Mouse (Mus musculus): ENCODE data around the gene Acot12. TPM values are rescaled to one million over a fixed set of nuclear protein-coding genes. Genes with fewer than 3 reads are reported as not detected.

Acot12 gene
- not detected for total RNA-seq (2021)
- long read RNA-seq, experiment 1, result 0 reads
- long read RNA-seq, experiment 2, result 0 reads

DNA sequence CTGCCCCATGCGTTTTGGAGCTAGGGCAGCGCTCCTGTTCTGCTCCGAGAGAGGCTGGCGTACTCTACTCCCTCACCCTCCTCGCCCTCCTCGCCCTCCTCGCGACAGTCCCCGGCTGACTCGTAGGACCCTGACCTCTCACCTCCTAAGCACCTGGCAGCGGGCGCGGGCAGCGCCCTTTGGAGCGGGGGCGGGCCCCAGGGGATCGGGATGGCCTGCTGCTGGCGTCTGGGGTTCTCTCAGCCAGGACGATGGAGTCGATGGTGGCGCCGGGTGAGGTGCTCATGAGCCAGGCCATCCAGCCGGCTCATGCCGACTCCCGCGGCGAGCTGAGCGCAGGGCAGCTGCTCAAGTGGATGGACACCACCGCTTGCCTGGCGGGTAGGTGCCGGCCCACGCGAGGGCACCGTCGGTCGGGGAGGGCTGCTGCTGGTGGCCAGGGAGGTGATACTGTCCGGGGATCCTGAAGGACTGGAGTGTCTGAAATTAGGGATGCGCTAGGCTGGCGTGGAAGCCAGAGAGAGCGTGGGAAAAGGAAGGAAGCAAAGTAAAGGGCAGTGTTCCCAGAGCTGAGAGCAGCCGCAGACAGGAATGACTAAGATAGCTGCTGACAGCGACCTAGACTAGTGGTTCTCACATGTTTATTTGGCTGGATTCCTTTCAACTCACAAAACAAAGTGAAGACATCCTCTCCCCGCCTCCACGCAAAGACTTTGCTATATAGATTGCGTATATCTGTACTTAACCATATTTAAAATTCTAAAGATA, at the start of gene Acot12:
TSS of gene Acot12 (plus strand) at position 233 of the 768 bp plus-strand sequence.
- peak; percentile 10 for DNase-seq

DNA sequence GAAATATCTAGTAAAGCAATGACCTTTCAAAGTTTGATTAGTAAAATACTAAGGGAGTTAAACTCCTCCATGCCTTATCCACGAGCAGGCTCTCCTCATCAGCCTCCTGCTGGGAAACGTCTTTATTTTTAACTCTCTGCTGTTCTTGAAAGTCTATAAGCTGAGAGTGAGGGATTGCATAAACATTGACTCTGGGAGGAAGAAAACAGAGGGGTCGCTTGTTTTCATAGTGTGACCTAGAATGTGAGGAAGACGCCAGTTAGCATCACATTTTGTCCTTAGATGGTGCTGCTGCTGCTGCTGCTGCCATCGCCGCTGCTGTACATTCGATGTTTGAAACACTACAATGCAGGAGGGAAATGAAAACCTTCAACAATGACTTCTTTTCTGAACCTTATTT, 47.7 kb upstream of the Acot12 start:
- no peak for DNase-seq

DNA sequence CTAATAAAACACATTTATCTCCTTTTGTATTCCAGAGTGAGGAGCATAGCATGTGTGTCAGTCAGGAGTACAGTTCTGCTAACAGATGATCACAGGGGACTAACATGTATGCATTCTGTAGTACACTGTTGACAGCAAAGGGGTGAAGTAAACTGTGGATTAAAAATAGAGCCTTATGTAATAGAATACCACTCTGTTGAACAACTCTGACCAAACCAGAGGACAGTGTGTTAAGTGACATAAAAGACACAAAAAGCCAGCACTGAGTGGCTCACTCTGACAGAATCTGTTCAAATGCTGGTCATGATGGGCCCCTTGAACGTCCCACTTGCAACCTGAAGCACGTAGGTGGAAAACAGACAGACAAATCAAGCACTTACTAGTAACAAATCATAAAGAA, 45.9 kb upstream of the Acot12 start:
- no peak for DNase-seq

DNA sequence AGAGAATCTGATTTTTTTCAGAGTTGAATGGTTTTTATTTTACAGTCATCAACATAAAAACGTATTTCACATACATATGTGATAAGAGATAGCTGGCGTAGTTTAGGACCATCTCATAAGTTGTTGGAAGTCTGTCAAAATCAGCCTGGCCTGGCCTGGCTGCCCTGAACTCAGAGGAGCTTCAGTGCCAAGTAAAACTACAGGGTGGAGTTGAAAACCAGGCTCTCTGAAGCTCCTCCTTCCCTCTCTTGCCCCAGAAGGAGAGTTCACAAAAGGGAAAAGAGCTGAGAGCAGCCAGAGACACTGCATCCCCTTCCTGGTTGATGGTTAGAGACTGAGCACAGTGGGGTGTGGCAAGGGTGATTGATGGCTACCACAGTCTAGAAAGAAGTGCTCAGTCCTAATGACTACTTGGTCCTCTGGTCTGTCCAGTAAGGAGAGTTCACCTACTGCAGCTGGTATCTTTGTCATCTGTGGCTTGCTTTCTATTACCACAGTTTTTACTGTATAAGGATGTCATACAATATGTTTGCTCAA, 45.1 kb upstream of the Acot12 start:
- DNase-seq, result no peak

DNA sequence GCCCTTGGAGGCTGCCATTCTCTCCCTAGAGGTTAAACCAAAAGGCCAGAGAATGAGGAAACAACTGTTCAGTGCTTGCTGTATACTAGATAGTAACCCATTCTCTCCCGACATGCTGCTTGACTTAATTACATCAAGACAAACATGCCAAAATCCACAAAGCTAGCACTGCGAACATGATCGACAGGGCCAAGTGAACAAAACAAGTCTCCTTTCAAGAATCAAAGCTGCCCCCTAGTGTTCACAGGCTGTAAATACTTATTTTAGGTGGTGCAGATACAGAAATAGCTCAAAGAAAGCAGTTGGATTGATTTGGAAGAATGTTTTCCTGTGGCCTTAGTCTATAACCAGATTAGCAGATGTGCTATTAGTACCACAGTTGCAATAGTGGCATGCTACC, 44.3 kb upstream of the Acot12 start:
- no peak for DNase-seq

DNA sequence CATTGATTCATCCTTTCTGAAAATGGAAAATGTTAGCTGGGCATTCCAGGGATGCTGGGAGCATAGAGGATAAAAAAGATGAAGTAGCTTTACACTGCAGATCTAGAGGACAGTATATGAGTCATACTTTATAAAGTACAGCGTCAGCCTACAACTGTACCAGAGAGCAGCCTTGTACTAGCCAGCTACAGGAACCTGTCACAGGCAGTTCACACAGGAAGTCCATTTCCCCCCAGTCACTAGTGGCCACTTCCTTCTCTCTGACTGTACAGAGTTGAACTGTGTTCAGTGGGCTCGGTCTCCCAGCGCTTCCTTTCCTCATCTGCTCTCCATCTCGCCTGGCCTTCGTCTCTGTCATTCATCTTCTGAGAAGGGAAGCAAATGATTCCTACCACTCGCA, 39.0 kb upstream of the Acot12 start:
- no peak for DNase-seq

DNA sequence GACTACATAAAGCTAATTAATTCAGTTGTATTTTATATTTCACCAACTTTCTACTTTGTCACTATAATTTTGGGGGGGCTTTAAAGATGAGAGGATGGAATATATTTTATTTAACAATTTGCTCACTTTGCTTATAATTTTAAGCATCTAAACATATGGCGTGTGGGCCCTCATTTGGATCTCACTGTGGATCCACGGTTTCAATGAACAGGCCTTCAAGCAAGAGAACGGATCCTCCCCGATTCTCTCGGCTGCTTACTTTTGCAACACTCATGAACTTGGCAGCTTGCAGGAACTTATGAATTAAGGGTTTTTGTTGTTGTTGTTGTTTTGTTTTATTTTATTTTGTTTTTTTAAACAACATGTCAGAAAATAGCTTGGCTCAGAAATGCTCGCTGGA, 21.8 kb upstream of the Acot12 start:
- no peak for DNase-seq

DNA sequence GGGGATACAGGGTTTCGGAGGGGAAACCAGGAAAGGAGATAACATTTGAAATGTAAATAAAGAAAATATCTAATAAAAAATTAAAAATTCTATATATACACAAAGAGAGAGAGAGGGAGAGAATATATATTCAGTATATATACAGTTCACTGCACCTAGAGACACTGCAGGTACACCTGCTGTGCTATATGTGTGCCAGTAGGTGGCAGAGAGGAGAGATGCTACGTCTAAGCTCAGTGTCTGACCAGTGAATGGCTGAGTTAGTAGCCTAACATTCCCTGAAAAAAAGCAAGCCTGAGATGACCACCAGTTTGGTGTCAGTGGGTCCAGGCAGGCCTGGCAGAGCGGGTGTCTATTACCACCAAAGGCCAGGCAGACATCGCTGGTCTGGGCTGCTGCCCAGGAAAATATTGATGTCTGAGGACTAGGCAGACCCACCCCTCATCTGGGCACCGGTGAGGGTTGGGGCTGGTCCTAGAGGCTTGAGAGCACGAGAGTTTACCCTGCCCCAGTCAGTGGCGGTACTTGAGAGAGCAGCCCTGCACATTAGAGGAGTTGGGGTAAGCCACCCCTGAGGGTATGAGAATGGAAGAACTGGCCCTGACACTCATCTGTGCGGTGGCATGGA, 18.1 kb upstream of the Acot12 start:
- no peak for DNase-seq

DNA sequence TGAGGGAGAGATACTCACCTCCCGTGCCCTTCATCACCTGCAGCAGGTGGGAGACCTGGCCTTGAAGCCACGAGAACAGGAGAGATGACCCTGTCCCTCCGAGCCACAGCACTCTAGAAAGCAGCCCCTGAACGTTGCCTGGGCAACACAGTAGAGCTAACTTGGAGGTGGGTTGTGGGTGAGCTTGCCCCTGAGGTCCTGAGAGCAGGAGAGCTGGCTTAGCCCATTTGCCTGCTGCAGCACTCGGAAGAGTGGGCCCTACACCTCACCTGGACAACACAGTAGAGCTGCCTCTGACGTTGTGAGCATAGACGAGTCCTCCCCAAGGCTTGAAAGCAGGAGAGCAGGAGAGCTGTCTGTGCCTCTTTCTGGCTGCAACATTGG, 17.6 kb upstream of the Acot12 start:
- DNase-seq, result no peak

DNA sequence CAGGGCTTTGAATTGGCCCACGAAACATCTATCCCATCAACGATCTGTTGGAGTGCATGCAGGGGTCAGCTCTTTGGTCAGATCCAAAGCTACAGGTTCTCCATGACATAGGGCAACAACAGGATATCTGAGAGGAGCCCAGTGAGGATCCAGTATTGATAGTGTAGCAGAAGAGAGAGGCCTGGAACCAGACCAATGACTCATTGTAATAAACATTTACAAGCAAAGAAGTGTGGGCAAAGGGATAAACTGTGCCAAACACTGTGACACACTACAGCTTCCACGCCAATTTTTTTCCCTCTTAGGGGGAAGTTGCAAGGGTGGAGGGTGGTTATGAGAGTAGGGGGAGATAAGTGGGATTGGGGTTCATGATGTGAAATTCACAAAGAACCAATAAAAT, 17.1 kb upstream of the Acot12 start:
- no peak for DNase-seq

DNA sequence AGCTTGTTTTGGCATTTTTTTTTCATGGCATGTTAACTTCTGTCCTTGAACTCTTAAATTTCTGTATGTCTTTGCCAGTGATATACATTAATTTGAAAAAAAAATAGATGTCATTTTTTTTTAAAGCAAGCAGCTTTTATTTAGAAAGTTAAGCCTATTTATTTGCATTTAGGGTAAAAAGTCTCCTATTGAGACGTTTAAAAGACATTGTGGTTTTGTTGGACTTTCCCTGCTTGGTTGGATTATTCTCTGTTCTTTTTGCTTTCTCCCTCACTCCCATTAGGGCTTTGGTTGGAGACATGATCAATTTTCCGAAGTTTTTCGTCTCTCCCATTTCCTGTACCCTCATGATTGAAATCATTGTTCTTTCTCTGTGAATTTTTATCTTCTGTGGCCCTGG, 16.2 kb upstream of the Acot12 start:
- DNase-seq, result no peak

DNA sequence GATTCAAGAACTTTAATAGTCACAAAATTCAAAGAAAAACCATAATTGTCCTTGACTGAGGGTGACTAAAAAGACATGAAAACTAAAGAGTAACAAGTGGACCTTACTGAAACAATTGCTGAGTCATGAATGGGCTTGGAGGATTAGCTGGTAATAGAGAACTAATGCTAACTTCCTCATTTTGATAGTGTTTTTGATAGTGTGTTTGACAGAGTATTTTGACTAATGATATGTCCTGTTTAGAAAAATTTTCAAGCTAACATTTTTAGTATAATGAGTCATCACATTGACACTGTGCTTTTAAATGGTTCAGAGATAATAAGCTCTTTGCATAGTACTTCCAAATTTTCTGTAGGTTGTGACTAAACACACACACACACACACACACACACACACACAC, 13.4 kb upstream of the Acot12 start:
- no peak for DNase-seq

DNA sequence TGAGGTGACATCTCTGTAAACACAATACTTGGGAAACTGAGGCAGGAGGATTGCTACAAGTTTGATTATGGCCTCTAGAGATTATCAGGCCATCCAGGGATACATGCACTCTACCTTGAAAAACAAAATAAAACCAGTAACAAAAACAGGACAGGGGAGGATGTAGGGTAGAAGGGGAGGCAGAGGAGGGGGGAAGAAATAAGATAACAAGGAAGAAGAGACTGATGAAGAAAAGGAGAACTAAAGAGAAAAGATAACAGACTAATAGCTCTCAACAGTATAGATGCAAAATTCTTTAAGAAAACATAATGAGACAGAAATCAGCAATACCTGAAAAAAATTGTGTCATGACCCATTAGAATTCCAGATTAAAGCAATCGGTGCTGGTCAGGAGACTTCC, 4.1 kb upstream of the Acot12 start:
- no peak for DNase-seq

DNA sequence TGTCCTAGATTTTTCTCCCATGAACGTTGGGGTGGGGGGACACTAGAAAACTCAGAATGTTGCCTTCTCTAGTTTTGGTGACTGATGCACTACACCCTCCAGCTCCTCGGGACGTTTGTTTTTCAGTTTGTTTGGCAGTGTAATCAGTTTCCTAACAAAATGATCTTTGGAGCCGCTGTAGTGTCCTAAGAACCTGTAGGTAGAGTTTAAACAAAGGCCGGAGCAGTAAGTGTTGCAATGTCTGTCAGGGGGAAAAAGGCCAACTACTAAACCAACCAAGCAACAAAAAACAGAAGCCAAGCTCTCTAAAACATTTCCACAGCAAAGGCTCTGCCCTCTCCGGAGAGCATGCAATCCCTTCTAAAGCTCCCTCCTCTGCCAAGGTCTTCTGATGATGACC, 461 bp upstream of the Acot12 start:
- no peak for DNase-seq

DNA sequence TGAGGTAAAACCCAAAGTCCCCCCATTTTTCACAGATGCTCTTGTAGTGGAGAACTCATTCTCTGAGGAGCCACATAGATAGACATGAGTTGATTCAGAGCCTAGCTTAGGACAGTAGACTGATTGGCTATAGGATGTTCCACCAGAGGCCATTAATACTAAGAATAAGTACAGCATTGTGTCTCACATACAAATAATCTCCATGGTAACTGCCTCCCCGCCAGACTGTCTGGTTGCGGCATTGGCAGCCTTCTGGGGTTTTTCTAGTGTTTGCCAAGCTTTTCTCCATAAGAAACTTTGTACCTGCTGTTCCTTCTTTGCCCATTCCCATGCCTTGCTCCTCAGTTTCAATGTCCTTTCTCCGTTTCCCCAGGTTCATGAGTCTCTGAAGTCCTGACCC, 1.9 kb downstream of the Acot12 start:
- DNase-seq, result no peak

DNA sequence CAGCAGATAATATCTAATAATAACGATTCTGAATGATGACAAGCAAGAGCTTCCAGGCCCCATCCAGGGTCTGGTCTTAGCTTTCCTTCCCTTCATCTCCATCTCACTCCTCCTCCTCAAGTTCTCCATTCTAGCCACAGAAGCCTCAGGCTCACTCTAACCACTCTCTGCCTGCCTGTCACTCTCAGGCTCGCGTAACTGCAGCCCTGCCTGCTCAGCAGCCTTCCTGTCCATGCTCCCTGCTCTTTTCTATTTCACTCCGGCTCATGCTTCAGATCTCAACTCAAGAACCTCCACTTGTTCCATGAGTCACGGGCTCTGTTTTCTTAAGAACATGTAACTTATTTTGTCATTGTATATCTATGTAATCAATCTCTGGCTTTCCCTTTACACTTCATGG, 5.2 kb downstream of the Acot12 start:
- no peak for DNase-seq

DNA sequence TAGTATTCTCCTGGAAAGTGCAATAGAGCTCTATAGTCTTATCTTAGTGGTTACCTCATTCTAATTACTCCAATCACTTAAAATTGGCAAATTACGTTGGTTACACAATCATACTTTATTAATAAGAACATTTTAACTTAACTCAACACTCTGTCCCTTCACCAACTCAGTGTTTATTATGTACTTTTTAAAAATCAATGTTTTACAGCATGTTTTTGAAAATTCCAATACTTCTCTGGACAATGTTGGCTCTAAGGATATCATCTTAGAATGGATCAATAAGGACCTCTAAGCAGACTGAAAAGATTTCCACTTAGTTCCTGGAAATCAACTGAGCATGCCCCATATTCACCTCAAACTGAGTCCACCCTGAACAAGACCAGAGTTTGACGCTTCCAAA, 7.1 kb downstream of the Acot12 start:
- DNase-seq, result no peak

DNA sequence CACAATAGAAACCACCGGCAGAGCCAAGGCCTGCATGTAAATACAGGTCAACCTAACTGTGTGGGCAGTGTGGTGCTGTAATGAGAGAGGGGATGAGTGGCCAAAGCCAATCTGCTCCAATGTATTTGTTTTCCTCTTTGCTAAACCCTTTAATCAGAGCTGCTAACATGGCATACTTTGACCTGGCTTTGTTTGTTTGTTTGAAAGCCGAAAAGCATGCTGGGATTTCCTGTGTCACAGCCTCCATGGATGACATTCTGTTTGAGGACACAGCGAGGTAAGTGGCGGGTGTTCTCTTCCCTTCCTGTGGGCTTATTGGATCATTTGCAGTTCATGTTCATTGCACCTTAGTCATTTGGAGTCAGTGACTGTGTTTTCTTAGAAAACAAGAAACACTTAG, 8.7 kb downstream of the Acot12 start:
- DNase-seq, result no peak

DNA sequence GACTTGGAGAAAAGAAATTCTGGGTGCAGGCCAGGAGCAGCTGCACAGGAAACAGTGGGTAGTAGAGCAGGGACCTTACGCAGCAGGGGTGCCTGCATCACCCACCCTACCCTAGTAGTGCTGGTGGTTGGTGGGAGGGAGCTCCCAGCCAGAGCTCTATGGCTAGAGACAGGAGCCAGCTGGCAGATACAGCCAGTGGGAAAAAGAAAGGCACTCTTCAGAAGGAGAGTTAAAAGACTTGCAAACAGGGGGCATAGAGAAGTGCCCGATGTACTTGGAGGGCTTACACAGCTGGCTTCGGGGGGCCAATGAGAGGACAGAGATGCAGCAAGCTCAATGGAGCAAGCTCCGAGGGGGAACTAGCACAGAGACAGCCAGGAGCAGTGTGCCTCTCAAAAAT, 12.4 kb downstream of the Acot12 start:
- no peak for DNase-seq

DNA sequence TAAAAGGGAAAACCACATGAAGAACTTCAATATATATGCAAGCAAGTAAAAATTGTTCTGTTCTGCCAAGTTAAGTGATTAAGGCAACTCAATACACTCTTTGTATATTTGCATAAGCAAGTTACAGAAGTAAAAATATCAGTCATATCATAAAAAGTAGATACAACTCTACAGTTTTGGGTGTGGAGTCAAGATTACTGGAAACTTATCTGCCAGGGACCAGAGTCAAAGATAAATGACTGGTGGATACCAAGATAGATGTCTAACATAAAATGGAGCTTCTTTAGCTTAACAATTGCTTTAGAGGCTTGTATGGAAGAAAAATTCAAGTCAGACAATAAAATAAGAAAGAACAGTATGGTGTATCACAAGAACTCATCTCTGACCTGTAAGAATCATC, 13.4 kb downstream of the Acot12 start:
- DNase-seq, result no peak

DNA sequence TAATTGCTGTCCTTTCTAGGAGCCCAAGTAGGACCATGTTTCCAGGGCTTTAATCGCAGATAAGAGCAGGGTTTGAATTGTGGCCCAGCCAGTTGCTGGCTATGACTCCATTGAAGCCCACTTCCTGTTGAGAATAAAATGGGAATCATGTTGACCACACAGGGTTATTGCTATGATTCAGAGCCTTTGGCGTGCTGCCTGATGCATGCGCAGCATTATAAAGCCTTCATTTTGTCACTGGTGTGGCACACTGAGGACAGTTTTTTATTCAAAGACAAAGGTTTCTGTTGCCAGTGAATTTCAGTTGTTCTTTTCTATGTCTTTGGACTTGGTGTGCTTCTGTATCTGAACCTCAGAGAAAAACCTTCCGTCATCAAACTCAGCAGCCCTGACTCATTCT, 14.9 kb downstream of the Acot12 start:
- no peak for DNase-seq

DNA sequence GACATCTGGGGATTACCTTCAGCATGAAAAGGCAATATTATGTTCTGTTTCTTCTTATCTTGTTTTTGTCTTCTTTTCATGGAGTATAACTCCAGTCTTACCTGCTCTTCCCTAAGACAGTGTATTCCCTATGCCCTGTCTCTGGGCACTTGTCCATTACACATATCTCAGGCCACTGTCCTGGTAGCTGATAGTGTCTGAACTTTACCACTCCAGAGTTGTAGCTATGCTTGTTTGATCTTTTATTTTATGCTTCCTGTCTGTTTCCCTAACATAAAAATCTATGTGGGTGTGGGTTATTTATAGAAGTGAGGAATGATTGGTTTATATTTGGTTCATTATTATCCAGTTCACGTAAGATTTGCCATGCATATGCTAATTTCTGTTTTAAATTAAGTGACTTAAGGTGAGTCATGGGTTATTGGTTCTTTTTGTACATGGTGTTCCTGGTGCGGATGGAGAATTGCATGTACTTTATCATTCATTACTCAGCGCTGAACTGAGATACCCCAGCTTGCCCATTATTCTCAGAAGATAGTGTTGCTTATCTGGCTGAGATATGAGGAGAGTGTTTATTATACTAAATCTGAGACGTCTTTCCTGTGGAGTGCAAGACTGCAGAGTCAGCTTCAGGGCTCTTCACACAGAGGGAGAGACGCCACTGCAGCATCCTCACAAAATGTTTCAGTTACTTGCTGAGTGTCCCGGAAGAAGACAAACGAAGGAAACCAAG, 17.2 kb downstream of the Acot12 start:
- no peak for DNase-seq

DNA sequence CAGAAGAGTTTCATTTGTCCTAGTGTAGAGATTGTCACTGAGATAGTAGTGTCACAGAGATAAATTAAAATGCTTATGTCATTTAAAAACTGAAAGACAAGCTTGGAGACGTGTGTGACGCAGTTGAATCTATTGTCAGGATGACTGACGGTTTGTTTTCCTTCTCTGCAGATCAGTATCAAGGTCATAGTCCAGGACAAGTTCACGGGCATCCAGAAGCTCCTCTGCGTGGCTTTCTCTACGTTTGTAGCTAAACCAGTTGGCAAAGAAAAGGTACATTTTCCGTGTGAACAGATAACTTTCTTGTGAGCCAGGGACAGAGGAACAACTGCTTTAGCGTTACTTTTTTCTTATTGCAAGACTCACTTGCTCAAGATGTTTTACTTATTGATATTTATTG, 18.5 kb downstream of the Acot12 start:
- DNase-seq, result no peak
